Mouse (Mus musculus): ENCODE results near the gene Slco2a1.
A peak's percentile ranks its signal among the peaks of the same experiment; 100 is the strongest.

Slco2a1 gene

DNA sequence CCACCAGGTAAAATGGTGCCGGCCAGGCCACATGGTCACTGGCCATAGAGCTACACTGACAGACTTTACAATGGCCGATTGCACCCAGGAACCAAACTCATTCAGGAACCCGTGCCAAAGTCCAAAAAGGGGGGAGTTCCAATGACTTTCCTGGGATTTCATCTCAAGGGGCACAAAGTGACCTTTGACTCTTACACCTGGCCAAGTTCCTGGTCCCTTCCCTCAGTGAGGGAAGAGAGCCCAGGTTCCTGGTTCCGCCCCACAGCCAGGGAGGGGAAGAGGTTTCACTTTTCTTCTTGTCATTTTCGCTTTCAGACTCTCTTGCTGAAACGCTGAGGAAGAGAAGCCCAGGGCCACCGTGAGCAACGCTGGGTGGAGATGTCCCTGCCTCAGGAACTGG, at the start of gene Slco2a1:
Slco2a1 (plus strand) TSS at position 251 of the 400 bp plus-strand sequence.
- DNase-seq (ENCODE audit: low read depth, low spot score): no peak

DNA sequence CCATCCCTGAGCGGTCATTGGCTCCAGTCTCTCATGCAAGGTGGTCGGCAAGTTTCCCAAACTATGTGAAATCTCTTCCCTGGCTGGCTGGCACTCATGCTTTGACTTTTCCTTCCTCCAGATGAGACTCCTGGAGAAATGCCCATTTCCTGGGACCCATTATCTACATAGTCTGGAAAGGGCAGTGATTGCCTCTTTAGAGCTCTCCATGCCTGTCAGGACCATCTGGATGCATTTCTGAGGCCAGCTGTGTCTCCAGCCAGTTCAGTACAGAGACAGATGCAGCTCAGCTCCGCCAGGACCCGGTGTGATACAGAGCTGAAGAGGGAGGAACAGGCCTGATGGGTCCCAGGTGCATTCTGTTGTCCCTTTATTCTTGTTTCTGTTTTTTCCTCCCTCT, 46.3 kb upstream of the Slco2a1 start:
- no peak for DNase-seq (ENCODE audit: low read depth, low spot score)

DNA sequence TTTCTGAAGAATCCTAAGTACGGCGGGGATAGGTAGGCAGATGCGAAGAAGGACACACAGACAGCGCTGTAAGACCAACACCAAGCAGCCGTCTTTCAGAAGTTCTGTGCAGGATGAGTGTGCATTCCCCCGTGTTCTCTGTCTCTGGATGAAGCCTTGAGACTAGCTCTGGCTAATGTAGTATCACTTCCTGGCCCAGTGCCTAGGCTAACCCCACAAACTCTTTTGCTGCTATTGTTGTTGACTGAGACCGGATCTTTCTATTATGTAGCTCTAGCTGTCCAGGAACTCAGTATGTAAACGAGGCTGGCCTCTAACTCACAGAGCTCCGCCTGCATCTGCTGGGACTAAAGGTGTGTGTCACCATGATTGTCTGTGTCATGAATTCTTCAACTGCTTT, 43.6 kb upstream of the Slco2a1 start:
- DNase-seq (ENCODE audit: low read depth, low spot score): no peak

DNA sequence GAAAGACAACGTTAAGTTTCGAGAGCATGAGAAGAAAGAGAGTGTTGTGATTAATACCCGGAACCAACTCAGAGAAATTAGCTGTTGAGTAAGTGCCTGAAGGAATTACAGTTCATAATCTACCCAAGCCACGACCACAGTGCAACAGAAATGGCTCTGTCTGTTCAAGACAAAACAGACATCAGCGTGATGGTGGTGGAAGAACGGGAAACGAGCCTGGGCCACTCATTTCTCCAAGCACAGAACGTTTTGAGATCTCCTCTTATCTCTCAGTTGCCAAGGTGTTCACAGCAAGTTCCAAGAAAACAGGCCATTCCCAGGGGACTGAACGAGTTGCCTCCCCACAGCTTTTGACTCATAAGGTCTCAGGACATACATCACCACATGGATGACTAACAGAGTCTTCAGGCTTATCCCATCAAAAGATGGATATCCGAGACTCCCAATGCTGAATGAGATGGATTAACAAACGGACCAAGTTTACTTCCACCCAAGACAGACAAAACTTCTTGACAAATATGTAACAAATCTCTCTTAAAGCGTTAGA, 42.0 kb upstream of the Slco2a1 start:
- no peak for DNase-seq (ENCODE audit: low read depth, low spot score)

DNA sequence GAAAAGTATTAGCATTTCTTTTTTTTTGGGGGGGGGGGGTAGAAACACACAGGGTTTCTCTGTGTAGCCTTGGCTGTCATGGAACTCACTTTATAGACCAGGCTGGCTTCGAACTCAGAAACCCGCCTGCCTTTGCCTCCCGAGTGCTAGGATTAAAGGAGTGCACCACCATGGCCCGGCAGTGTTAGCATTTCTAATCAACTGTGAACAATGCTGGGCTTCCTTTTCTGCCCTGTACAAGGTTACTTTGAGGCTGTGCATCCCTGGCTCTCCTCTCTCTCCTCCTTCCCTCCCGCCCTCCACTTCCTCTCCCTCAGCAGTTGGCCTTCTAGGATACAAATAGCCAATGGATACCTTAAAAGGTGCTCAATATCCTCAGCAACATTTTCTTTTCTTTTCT, 39.8 kb upstream of the Slco2a1 start:
- no peak for DNase-seq (ENCODE audit: low read depth, low spot score)

DNA sequence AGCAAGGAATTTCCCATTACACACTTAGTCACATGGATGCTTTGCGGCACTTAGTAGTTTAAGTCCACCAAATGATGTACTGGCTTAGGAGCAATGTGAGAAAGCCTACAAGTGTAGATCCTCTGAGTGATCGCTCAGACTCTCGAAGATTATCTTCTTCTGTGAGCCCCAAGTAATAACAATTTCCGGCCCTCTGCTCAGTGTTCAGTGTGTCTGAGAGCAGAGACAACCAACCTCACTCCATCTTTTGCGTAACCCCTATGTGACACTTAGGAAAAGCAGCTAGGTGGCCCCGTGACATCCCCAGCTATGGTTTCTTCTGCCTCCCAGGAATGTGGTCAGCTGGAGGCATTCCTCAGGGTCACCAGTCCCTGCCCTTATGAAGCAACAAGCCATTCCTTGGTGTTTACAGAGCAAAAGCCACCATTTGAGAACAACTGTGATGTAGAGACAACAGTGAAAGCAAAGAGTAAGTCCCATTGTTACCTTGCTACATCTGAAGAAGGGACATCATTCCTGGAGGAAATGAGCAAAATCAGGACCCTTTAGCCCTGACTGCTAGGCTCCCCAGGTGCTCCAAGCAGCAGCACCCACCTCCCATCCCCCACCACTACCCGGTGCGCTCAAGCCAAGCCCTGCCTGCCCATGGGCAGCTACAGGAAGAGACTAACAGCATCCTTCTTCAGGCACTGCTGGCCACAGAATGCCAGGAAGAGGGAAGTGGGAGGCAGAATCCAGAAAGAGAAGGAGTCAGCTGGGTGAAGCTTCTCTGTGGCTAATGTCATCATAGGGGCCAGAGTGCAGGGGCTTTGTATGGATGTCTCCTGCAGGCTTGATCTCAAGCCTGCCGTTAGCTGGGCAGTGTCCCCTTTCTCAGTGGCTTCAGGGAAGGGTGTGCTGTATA, 37.2 kb upstream of the Slco2a1 start:
- no peak for DNase-seq (ENCODE audit: low read depth, low spot score)

DNA sequence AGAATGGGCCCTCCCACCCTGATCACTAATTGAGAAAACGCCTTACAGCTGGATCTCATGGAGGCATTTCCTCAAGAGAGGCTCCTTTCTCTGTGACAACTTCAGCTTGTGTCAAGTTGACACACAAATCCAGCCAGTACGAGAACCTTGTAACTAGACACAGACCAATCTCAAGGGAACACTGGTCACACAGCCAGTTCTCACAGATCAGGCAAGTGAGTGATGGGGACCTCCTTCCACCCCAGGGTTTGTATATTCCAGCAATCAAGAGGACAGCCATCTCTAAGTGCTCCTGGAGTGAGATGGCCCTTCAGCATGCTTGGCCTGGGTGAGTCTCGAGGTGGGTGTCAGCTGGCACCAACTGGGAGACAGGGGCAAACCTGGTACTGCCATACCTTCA, 32.6 kb upstream of the Slco2a1 start:
- DNase-seq (ENCODE audit: low read depth, low spot score): no peak

DNA sequence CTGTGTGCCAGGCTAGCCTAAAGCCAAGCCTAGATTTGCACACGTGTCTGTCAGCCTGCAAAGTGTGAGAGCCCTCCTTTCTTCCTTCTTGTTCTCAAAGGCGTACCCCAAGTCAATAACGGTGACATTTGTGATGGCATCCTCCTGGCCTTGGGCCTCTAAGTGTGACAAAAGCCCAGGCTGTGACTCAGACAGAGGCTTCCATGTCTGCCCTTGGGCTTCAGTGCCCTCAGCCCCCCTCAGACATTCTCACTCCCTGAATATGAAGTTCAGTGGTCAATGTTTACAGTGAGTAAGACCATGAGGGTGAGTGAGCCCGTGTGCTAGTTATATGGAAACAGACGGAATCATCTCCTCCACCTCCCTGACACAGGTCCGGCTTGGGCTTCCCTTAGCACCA, 29.8 kb upstream of the Slco2a1 start:
- no peak for DNase-seq (ENCODE audit: low read depth, low spot score)

DNA sequence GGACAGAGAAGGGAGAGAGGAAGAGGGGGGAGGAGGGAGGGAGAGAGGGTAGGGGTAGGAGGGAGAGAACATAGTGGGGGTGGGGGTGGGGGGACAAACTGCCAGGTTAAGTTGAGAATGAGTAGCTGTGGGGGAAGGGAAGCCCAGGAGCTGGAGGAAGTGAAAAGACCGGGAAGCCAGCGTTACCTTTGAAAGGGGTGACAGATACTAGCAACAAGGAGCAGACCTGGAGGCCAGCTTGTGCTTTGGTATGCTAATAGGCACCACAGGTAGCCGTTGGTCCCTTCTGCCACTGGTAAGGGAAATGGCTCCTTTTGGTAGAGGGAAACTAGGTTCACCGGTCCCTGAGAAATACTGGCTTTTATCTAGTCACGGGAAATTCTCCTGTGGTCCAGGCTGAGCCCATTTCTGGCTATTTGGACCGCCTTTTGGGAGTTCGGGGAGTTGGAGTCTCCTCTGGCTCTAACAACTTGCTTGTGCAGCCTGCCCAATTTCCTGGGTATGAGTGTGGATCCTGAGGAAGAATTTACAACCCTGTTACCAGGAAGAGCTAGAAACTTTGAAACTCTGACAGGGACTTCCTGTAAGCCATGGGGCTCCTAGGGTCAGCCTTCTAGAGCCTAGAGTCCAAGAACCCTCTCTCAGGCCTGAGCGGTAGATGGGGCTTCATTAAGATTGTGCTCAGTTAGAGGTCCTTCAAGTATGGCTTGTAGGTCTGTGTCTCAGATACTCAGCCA, 27.0 kb upstream of the Slco2a1 start:
- no peak for DNase-seq (ENCODE audit: low read depth, low spot score)

DNA sequence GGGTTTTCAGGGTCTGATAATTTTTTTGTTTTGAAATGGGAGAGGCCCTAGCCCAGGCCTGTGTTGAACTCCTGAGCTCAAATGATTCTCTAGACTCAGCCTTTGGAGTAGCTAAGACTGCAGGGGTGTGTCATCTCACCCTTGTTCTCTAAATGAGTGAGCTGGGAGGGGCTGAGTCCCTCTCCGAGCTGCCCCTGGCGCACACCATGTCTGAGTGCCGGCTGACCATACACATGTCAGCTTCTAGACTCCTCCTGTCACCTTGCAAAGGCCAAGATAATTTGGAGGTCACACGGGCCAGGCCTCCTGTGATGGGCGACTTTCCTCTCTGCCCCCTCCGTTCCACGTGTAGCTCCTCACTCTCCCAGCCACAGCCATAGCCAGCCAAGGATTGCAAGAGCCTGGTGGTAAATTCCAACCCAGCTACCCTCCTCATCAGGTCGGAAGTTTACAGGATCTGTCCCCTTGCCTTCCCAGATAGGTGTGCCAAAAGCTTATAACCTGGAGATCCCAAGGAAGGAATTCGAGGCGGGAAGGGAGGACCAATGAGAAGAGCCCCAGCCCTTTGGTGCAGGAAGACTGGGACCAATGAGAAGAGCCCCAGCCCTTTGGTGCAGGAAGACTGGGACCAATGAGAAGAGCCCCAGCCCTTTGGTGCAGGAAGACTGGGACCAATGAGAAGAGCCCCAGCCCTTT, 26.3 kb upstream of the Slco2a1 start:
- no peak for DNase-seq (ENCODE audit: low read depth, low spot score)

DNA sequence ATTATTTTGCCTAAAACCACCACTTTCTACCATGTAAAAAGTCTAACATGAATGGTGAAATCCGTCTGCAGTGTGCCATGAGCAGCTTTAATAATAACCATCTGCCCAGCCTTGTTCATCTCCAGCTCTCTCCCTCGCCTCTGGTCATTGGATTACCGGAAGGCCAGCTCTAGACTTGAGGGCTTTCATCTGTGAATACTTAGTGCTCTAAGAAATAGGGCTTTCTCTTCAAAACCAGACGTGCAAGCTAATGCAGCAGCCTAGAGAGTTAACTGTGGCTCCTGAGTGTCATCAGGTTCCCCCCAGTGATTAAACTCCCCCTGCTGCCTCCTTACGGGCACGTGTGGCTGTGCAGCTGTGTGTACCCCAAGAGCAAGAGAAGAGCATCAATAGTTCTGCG, 25.2 kb upstream of the Slco2a1 start:
- DNase-seq (ENCODE audit: low read depth, low spot score): no peak

DNA sequence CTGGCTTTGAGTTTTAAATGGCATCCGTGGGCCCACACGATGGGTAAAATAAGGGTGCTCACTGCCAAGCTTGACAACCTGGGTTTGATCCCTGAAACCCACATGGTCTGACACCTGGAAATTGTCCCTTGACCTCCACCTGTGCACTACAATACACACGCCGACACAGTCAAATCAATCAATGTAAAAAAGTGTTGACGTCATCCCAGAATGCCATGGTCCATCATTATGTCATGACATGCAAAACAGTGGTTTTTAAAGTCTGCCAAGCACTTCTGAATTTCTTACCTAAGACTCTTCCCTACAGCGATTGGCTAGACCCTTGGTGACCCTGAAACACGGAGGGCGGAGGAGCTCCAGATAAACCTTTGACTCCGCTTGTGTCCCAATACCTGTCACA, 23.9 kb upstream of the Slco2a1 start:
- DNase-seq (ENCODE audit: low read depth, low spot score): no peak

DNA sequence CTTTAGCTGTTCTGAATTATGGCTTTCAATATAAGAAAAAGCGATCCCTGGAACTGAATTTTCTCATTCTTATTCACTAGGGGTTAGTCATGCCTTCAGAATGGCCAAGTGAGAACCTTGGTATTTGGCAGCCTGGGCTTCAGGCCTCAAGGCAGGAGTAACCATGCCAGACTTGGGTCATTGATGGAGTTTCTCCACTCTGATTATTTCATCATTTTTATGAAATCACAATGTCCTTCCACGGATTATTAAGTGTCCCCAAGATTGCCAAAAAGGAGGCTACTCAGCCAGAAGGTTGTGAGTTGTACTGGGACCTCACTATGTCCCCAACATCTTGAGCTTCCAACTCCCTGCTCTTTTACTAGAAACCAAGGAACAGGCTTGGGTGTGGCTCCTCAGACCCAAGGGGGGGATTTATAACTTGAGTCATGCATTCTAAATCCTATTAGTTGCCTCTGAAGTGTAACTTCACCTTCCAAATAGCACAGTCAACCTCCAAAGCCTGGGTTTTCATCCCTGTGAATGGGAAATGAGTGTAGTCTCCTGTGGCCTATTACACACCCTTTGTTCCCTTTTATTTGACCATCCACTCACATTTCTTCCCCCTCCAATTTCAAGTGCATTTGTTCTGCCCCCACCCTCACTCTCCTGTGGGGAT, 16.0 kb upstream of the Slco2a1 start:
- DNase-seq (ENCODE audit: low read depth, low spot score): no peak

DNA sequence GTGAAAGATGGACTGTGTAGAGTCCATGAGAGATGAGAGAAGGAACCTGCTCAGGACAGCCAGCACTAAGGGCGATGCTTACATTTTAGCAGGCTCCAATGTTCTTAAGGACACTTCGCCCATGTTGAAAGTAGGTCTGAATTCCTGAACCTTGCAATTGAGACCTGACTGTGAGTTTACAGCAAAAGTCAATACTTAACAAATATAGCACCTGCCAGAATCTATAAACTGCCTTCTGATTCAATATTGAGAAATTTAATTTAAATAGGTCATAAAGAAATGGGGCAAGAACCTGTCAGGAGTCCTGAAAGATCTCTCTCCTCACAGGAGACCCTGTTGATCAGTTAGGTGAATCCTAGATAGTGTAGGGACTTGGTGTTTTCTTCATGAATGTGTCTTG, 12.6 kb upstream of the Slco2a1 start:
- DNase-seq (ENCODE audit: low read depth, low spot score): no peak

DNA sequence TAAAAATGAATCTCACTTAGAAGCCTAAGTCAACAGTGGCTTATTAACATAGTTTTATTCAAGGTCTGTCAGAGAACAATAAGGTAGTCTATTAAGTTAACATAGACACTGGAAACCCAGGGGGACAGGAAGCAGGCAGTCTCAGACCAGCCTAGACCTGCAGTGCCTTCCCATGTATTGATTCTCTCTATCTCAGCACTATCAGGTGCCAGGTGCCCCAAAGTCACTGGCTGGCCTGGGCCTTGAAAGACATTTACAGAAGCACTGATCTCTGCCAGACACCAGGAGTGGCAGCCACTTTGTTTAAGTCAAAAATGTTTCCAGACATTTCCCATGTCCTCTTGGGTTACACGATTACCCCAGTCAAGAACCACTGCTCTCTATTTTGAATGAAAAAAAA, 11.4 kb upstream of the Slco2a1 start:
- DNase-seq (ENCODE audit: low read depth, low spot score): no peak

DNA sequence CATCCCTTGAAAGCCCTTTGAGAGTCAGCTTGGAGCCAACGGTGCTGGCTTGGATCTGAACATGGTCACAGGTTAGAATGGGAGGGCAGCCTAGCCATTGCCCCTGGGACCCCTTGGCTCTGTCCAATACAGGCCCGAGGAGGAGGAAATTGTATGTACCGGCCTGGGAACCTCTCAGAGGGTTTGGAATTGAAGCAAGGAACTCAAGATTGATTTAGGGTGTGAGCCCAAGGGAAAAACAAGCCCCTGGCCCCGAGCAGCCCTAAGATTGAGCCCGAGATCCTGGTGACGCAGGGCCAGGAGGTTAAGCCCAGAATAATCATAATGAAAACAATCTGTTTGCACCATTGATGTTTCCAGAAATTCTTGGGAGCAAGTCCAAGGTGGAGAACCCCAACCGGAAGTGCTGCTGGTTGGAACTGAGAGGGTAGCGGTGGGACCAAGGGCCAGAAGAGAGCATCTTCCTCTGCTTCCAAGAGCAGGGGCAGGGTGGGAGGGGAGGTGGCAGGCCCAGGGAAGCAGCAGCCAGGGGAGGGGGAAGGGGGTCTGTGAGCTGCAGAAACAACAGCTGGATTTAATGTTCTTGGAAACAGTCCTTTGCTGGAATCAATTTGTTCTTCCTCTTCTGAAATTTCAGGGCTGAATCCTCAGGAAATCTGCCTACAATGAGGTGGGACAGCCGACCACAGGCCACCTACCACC, 10.6 kb upstream of the Slco2a1 start:
- DNase-seq (ENCODE audit: low read depth, low spot score): no peak

DNA sequence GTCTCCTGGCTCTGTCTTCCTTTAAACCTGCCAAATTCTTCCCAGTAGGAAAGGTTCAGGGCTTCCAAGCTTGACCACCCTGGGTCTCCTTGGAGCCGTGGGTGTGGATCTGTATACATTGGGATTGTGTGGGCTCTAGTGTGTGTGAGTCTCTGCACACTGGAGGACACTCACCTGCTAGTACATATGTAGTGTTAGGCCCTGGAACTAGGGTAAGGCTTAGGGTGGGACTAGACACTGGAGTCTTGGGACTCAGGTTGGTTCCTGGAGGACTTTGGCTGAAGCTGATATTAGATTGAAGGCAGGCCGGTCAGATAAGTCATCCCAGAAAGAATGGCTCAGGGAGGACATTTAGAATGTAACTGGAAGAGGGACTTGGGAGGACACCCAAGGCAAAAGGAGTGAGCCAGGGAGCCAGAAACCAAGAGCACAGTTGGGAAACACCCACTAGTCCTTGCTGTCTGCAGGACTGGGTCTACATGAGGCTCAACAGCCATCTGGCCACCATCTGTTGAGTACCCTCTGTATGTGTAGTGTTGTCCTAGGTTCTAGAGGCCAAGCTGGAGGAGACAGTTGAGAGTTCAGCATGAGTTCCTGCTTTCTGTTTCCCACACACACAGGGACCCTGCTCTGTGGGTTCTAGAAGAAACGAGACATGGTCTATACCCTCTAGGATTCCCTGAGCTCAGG, 9.4 kb upstream of the Slco2a1 start:
- peak; percentile 69 for DNase-seq (ENCODE audit: low read depth, low spot score)

DNA sequence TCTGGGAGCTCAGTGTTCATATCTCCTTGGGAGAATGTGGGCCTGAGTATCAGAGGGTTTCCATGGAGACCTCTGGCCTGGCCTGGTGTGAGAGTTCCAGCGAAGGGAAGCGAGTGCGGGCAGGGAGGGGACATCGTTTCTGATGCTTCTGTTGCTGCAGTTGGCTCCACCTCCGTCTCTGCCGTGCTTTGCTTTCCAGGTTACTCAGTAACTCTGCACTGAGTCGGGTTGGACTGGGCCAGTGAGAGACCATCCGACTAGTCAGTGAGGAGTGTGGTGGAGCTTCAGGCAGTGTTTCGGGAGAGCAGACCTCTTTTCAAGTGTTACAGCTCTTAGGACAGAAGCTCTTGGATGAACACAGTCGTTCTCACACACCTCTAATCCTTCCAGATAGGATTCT, 8.6 kb upstream of the Slco2a1 start:
- no peak for DNase-seq (ENCODE audit: low read depth, low spot score)

DNA sequence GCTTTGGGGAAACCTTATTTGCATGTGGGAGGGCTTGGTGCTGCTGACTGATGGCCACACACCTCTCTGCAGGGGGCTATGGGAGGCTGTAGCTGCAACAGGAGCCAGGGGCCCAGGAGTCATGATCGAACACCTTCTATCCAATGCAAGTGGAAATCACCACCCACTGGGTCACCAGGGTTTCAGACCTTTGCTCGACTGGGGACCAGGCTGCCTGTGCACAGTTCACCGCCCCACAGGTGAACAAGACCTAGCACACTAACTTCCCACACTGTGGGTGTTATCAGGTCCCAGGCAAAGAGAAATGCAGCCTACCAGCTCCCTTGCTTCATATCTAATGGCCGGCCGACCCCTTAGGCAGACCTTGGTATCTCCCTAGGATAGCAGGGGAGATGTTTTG, 8.1 kb upstream of the Slco2a1 start:
- DNase-seq (ENCODE audit: low read depth, low spot score): no peak

DNA sequence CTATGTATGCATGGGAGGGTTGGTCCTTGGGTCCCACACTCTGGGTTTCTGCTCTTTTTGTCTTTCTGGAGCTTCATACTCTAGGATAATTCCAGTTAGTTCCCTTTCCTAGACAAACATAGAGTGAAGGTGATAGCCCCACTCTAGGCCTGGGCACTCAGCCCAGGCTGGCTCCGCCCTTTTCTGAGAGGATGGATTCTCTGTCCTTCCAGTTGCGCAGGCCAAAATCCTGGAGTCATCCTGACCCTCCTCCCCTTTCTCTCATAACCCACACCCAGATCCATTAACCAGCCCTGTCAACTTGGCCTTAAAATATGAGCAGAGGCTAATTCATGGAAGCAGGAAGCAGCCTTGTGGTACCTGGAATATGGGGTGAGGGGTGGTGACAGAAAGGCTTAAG, 6.7 kb upstream of the Slco2a1 start:
- no peak for DNase-seq (ENCODE audit: low read depth, low spot score)

Data from brain, adult 2 months (tissue).